Mouse (Mus musculus) 3T3-L1 (cell line): ENCODE measurements around the gene Fgd6.

Source experiments
- DNase-seq: peaks from one replicate; pipeline ENCODE4 v3.0.0-alpha.2; 2015; ENCODE audit warnings: low read depth, low spot score

The Fgd6 gene

DNA sequence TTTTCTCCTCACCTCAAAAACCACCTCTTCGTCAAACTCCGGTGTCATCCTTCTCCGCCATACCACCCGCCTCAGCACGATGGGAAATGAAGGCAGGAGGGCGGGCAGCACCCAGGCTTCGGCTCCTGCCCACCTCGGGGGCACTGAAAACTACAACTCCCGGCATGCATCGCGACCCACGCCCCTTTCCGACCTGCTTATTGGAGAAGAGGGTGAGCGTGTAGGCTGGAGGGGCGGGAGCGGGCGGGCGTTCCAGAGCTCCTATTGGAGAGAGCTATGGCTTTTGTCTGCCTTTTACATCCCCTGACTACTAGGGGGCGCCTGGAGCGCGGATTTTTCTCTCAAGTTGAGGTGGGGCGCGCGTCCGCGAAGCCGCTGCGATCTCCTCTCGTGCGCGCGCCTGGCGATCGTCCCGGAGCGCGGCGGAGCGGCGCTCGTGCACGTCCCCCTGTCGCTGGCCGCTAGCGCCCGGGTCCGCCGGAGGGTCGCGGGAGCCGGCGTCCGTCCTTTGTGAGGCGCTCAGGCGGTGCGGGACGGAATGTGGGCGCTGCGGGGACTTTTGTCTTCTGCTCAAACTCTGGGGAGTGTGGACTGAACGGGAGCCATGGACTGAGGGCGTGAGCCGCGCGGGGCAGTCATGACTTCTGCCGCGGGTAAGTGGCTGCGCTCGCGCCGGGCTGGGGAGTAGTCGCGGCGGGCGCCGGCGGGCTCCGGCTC is at the start of gene Fgd6, which contains the start of gene Vezt:
Gene Fgd6, plus strand, starts transcription at position 344 of the 717 bp plus-strand sequence.
Gene Vezt, minus strand, starts transcription at position 160 of the 717 bp plus-strand sequence.
- peak; percentile 99 for DNase-seq

GRCm38 (mm10) chr10:93994136-93994535 is 41.7 kb upstream of the Fgd6 start:
- DNase-seq: no peak

DNA sequence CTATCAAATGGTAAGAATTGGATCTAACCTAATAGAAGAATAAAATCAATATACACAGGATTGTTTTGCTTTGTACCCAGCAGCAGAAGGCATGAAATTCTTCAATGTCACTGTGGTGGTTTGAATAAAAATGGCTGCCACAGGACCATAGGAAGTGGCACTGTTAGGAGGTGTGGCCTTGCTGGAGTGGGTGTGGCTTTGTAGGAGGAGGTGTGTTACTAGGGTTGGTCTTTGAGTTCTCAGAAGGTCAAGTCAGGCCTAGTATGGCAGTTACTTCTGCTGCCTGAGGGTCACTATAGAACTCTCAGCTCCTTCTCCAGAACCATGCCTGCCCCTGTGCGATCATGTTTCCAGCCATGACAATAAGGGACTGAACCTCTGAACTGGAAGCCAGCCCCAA is 40.7 kb upstream of the Fgd6 start:
- DNase-seq: peak; percentile 16

GRCm38 (mm10) chr10:93999357-93999756 is 36.4 kb upstream of the Fgd6 start:
- no peak for DNase-seq

DNA sequence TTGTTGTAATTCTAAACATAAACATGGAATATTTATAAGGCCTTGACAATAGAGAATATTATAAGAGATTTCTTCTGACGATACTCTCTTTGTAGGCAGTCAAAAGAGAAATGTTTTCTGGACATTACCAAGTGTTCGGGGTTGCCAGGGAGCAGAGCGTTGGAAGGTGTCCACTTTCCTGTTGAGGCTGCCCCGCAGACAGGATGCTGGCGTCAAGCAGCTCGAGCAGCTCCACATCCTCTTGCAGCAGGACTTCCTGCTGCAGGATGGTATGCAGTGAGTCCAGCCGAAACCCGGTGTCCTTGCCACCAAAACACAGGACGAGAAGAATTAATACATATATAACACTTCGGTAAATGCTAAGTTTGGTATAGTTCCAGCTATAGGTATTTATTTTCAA is 35.6 kb upstream of the Fgd6 start:
- DNase-seq: no peak

DNA sequence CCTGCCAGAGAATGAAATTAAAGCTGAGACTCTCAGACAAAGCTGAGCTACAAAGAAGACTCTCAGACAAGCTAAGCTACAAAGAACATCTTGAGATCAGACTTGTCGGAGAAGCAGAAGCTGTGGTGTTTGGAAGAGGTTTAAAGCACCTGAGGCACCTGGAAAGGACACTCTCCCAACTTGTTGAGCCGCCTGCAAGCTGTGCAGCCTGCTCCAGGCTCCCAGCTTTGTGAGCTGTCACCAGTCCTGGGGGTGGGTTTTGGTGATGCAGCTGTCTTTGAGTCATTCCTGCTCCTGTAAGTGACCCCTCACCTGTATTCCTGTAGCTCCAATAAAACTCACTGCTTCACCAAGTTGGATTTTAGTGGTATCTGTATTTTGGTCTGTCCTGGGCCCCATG is 27.4 kb upstream of the Fgd6 start:
- no peak for DNase-seq

DNA sequence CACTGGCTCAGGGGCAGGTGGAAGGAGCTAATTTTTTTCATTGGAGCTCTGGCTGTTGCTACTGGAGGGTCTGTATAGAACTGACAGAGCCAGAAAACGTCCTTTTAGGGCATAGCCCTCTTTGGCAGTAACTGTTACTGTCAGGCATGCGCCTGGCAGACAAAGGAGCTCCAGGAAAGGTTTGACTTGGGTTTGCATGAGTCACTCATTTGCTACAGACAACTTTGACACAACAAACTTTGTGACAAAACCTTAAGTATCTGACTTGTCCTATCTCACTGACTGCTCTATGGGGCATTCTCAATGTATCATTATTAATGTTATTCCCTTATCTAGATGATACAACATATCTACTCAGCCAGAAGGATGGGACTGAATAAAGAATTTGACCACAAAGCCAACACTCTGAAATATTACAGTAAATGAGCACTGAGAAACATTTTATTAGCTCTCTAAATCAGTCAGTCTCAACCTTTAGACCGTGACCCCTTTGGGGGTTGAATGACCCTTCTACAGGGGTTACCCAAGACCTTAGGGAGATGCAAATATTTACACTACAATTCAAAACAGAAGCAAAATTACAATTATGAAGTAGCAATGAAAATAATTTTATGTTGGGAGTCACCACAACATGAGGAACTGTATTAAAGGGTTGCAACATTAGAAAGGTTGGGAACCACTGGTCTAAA is 25.7 kb upstream of the Fgd6 start:
- DNase-seq: peak; percentile 14

DNA sequence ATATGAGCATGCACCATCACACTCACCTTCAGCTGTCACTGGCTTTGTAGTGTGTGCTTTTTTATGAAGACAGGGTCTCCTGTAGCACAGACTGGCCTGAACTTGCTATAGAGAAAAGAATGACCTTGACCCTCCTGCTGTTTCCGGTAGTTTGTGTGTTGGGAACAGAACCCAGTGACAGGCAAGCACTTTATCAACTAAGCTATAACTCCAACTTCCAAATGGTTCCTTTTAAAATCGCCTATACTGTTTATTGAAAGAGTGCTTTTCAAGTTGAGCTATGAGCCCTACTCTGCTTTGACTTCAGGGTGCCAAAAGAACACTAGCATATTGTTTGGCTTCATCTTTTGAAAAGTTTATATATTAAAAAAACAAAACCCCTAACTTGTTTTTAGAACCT is 24.8 kb upstream of the Fgd6 start:
- DNase-seq: no peak

- DNase-seq: peak; percentile 81
Measured at GRCm38 (mm10) chr10:94013196-94013595, 22.6 kb upstream of the Fgd6 start.

- DNase-seq: peak; percentile 41
Measured at GRCm38 (mm10) chr10:94014200-94014599, 21.6 kb upstream of the Fgd6 start.

GRCm38 (mm10) chr10:94017455-94017854 is 18.3 kb upstream of the Fgd6 start:
- no peak for DNase-seq

DNA sequence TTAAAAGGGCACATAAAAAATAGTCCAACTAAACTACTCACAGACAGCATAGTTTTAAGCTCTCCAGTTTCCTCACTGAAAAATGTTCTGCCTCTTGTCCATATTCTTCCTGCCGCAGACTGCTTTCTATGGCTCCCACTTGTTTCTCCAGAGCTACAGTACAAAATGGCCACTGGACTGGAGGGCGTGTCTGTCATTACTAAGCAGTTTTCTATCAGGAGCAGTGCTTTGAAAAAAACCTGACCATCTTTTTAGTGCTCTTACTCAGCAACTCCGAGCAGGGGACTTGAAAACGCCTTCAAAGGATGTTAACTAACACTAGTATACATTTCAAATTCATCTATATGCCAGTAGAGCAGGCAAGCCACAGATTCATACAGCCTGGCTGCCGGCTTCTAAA is 15.2 kb upstream of the Fgd6 start:
- DNase-seq: peak; percentile 46

DNA sequence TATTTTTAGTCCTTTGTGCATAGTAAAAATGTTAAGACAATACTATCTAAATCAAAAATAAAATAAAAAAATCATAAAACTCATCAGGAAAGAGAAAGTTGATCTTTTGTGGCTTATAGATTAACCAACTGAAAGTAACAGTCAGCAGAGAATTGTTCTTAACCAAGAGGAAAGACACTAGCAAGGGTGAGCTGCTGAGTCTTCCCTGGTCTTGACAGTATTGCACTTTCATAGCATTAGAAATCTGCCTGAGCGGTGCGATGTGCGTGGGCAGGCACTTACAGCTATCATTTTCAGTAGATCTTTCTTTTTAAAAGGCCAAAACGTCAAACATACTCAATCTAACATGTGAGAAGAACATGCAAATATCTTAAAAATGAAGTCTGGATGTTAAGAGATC is 14.7 kb upstream of the Fgd6 start:
- DNase-seq: no peak

- DNase-seq: no peak
Measured at GRCm38 (mm10) chr10:94025079-94025478, 10.7 kb upstream of the Fgd6 start.

DNA sequence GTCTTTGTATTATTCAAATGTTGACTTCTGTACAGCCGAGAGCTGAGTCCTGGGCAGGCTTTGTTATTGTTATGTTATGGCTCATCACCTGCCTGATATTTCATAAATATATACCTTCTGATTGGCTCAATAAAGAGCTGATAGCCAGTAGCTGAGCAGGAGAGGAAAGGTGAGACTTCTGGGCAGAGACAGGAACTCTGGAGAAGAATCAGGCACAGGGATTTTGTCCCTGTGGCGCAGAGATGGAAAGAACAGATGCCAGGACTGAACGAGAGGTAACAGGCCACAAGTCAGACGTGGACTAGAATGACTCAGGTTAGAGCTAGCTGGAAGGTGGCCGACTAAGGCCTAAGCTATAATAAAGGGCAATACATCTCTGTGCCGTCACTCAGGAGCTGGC is 7.3 kb upstream of the Fgd6 start:
- DNase-seq: no peak

GRCm38 (mm10) chr10:94031164-94031563 is 4.6 kb upstream of the Fgd6 start:
- DNase-seq: peak; percentile 43

GRCm38 (mm10) chr10:94034876-94035657 is 734 bp upstream of the Fgd6 start:
- peak; percentile 64 for DNase-seq

GRCm38 (mm10) chr10:94036375-94036758 is 566 bp downstream of the Fgd6 start:
- DNase-seq: peak; percentile 38

DNA sequence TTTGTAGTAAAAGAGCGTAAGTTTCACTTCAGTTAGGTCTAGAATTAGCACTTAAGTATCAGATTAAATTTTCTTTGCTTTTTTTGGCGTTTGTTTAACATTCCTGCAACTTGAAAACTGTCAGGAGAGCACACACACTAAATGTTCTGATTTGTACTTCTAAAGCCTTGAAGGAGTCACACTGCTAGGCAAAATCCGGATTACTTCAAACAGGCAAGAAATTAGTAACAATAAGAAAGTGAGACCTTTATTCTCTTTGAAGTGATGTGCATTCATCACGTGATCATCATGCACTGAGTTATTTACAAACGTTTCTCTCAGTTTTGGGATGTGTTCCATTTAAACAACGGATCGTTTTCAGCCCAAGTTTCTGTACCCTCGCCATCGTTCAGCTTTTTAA is 1.4 kb downstream of the Fgd6 start:
- no peak for DNase-seq

DNA sequence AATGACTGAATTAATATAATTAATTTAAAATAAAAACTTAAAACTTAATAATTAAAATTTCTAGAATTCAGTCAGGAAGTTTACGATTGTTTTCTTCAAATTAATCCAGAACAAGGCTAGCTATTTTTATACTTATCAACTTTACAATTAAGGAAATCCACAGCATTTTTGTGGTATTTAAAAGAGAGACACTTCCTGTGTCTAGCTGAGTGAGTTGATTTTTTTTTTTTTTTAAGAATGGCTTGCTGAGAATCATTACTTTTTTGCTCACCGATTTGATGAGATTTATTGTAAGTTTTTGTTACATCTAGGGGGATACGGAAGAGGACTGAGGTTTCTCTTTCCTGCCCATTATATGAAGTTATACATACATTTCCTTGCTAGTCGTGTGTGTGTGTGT is 1.8 kb downstream of the Fgd6 start:
- DNase-seq: no peak

DNA sequence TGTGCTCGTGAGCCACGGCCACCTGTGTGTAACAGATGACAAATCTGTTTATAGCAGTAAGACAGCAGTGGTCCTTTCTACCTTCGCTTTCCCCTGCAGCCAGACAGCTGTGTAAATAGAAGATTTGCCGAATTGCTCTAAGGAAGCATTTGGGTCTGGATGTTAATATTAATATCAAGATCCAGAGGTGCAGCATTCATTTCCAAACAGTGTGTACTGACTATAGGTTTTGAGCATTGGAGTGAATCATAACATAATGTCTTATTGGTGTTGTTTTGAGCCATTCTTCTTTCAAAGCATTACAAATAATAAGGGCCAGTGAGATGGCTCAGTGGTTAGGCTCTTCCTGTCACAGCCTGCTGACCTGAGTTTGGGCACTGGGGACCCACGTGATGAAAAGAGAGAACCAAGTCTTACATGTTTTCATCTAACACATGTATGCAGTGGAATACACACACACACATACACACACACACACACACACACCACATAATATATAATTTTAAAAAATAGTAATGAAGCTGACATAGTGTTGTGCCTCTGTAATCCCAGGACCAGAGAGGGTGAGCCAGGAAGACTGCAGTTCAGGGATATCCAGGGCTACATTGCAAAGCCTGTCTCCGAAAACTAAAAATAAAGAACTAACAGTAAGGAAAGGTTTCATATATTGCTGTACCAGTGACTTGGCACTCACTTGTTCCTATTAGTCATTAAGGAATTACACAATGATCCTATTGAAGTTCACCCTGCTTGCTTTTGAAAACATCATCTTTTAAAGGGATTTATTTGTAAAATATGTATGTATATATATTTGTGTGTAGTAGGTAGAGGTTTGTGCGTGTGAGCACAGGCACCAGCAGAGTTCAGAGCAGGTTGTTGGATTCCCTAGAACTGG is 2.8 kb downstream of the Fgd6 start:
- peak; percentile 43 for DNase-seq
